Mouse (Mus musculus) limb, embryonic 14.5 days (tissue): Measurements from ENCODE around the gene Gm5148. TPM values are rescaled to one million over a fixed set of nuclear protein-coding genes. Genes with fewer than 3 reads are reported as not detected.
A peak's percentile ranks its signal among the peaks of the same experiment; 100 is the strongest.

Source experiments
- ATAC-seq: fragments of 200-750 bp; cut with Nextera tagmentation; 2 replicates; pipeline ENCODE4 v1.8.0; 2017; ENCODE audit warnings: low read depth, moderate number of reproducible peaks, moderate TSS enrichment; ENCODE audit not compliant: low FRiP score
- DNase-seq: peaks from one replicate; pipeline ENCODE4 v3.0.0-alpha.2; 2015; ENCODE audit warnings: low spot score
- H3K27ac ChIP-seq: fragments of 300-500 bp; sonication (generic); replicated peaks from 2 replicates; pipeline ENCODE4 v1.5.1; 2014; ENCODE audit warnings: low read depth, mild to moderate bottlenecking, low read length, moderate library complexity, mixed read lengths
- H3K27me3 ChIP-seq: fragments of 300-500 bp; sonication (generic); 2 replicates; pipeline ENCODE4 v1.6.1; 2014; ENCODE audit warnings: low read length, mixed read lengths; ENCODE audit not compliant: control insufficient read depth, insufficient read depth
- H3K36me3 ChIP-seq: fragments of 300-500 bp; sonication (generic); 2 replicates; pipeline ENCODE4 v1.6.1; 2014; ENCODE audit warnings: mild to moderate bottlenecking, low read length, moderate library complexity, mixed read lengths; ENCODE audit not compliant: control insufficient read depth, insufficient read depth
- H3K4me1 ChIP-seq: fragments of 300-500 bp; sonication (generic); 2 replicates; pipeline ENCODE4 v1.6.1; 2014; ENCODE audit warnings: antibody characterized with exemption, low read length, mixed read lengths; ENCODE audit not compliant: control insufficient read depth, insufficient read depth
- H3K4me2 ChIP-seq: fragments of 300-500 bp; sonication (generic); replicated peaks from 2 replicates; pipeline ENCODE4 v1.6.1; 2014; ENCODE audit warnings: low read depth, mild to moderate bottlenecking, low read length, moderate library complexity; ENCODE audit not compliant: severe bottlenecking
- H3K4me3 ChIP-seq: fragments of 300-500 bp; sonication (generic); replicated peaks from 2 replicates; pipeline ENCODE4 v1.5.1; 2014; ENCODE audit warnings: low read length
- H3K9ac ChIP-seq: fragments of 300-500 bp; sonication (generic); 2 replicates; pipeline ENCODE4 v1.6.1; 2014; ENCODE audit warnings: mild to moderate bottlenecking, low read depth, low read length, moderate library complexity; ENCODE audit not compliant: severe bottlenecking
- H3K9me3 ChIP-seq: fragments of 300-500 bp; sonication (generic); 2 replicates; pipeline ENCODE4 v1.6.1; 2016; ENCODE audit warnings: low read length; ENCODE audit not compliant: control insufficient read depth
- POLR2A ChIP-seq: fragments of 200-500 bp; IDR thresholded peaks from 2 replicates; pipeline ENCODE4 v1.8.0; 2012; ENCODE audit warnings: inconsistent platforms, mild to moderate bottlenecking, moderate library complexity, borderline replicate concordance; ENCODE audit not compliant: insufficient read depth, insufficient read length; ENCODE audit errors: extremely low read depth
- WGBS: fragments of 180-500 bp; shearing (Covaris S2); extraction: QIAGEN DNeasy Blood & Tissue Kit; methylation state at CpG from one replicate; pipeline ENCODE4 v1.1.7; 2014; 5-methylcytosine and 5-hydroxymethylcytosine counted together
- polyA plus RNA-seq, 2 experiments: library from polyadenylated mRNA; depleted of rRNA in 1 of 2; stranded (reverse) in 1 of 2; unstranded in 1 of 2; fragments of >200 nt; fragmentation: Nextera tagmentation in 1 of 2; extraction: Ambion mirVana in 1 of 2; gene quantifications; 2 replicates each; pipeline versions ENCODE4 v1.2.1 to v1.2.3; 2012 to 2014

The Gm5148 gene
- polyA plus RNA-seq, 2 experiments, result 6.3 to 8.1 TPM

DNA sequence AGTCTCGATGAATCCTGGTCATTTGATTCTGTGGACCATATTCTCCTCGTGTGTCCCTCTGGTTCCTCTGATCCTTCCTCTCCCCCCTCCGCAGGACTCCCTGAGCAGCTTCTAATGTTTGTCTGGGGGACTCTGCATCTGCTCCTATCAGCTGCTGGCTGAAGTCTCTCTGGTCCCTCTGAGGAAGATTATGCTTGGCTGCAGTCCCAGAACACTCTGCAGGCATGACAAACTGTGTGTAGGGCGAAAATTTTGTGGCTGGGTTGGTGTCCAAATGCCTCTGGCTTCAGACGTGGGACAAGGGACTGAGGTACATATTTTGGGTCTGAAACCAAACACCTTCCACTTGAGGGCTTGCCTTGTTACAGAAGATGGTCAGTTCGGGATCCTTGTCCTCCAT, 13.1 kb upstream of the Gm5148 start:
- H3K9ac ChIP-seq, result no peak overlapping the region

GRCm38 (mm10) chr3:37735166-37735565, 10.9 kb upstream of the Gm5148 start:
- H3K4me2 ChIP-seq, result no peak overlapping the region
- no peak for TF ChIP-seq POLR2A
- 68% methylated on average over 6 of the region's 6 CpGs for WGBS
- ATAC-seq (no peak), DNase-seq (no peak)
- no peaks in the 10 kb centered on the region for H3K9me3 ChIP-seq
- no peak overlapping the region for H3K27ac ChIP-seq
- no peaks in the 10 kb centered on the region for H3K36me3 ChIP-seq
- H3K4me1 ChIP-seq, result peaks cover 38% of the 10 kb centered on the region
- no peak overlapping the region for H3K4me3 ChIP-seq
- no peaks in the 10 kb centered on the region for H3K27me3 ChIP-seq
- H3K9ac ChIP-seq, result no peak overlapping the region

More for the DNA sequence above, 13.1 kb upstream of the Gm5148 start:
- WGBS, result 41% methylated on average over 6 of the region's 6 CpGs
- Histone ChIP-seq H3K27me3 (no peaks in the 10 kb centered on the region), H3K9me3 (no peaks in the 10 kb centered on the region), H3K4me1 (peaks cover 34% of the 10 kb centered on the region), H3K36me3 (no peaks in the 10 kb centered on the region), H3K4me2 (no peak overlapping the region), H3K27ac (no peak overlapping the region), H3K4me3 (no peak overlapping the region)
- ATAC-seq, result peak; percentile 31; the same call in 1 of the 2 replicates
- peak; percentile 75 for DNase-seq
- TF ChIP-seq POLR2A, result no peak

DNA sequence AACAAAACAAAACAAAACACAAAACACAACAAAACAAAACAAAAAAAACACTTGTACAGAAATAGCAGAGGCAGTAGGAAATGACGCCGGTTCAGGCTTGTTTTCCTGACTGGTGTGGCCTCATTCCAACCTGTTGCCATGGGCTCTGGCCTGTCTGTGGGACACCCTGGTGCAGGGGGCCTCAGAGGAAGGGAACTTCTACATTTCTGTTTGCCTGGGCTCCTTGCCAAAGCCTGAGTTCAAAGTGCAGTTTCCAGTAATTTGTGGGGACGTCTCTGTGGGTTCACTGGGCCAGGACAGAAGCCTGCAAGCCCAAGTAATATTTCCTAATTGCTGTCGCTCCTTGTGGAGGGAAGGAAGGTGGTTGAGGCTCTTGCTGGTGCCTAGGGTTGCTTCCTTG, 4.9 kb upstream of the Gm5148 start:
- H3K27ac ChIP-seq, result 0 out of 2 replicates have a peak overlapping the region, but pooled peaks have one; percentile 10
- H3K4me1 ChIP-seq, result peaks cover 37% of the 10 kb centered on the region
- no peak overlapping the region for H3K9ac ChIP-seq
- no peaks in the 10 kb centered on the region for H3K9me3 ChIP-seq
- ATAC-seq (peak; percentile 57; the same call in 1 of the 2 replicates), DNase-seq (peak; percentile 75)
- TF ChIP-seq POLR2A, result no peak
- WGBS, result 30% methylated on average over 4 of the region's 4 CpGs
- H3K36me3 ChIP-seq, result no peaks in the 10 kb centered on the region
- no peak overlapping the region for H3K4me3 ChIP-seq
- H3K27me3 ChIP-seq, result no peaks in the 10 kb centered on the region
- no peak overlapping the region for H3K4me2 ChIP-seq

DNA sequence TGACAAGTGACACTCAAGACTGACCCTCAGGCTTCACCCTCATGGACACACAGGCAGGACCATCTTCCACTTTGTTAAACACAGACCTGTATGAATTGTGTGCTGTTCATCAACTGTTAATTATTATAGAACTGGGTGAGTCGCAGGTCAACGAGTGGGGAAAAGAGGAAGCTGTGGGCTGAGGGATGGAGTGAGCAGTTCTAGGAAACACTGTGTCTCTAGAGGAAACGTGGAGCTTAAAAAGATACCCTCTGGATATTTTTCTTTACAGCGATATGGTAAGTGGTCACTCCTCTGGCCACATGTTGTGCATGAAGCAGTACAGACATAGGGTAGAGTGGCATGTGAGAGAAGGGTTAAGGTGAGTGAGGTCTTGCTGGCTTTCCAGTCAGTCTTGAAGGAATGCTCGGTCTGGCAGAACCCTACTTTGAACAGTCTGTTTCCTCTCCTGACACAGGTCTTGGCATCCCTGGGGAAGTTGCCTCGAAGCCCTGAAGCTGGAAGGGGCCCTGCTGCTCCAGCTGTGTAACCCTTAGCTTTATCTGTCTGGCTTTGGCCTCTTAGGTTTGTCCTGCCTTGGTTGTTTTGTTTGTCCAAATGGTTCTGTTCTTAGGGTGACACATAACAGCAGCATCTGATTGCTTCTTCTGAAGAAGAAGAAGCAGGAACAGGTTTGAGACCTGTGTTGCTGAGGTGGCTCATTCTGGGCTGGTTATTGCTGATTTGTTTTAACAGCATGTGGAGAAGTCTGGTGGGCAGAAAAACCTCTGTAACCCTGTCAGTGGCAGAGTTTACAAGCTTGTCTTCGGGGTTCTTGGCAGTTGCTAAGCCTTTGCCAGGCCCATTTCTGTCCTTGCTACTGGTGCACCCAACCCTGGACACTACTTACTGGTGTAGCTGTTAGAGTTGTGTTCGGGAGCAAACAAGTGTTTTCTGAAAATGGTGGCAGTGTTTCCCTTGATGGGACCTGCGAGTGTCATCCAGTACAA, 4.1 kb upstream of the Gm5148 start:
- DNase-seq (no peak), ATAC-seq (no peak)
- Histone ChIP-seq H3K9ac (no peak overlapping the region), H3K27me3 (no peaks in the 10 kb centered on the region), H3K27ac (peak overlapping the region; percentile 9; the same call in 1 of the 2 replicates), H3K4me2 (no peak overlapping the region), H3K36me3 (no peaks in the 10 kb centered on the region), H3K4me3 (no peak overlapping the region), H3K4me1 (peaks cover 36% of the 10 kb centered on the region), H3K9me3 (no peaks in the 10 kb centered on the region)
- TF ChIP-seq POLR2A, result no peak
- 59% methylated on average over 9 of the region's 9 CpGs for WGBS

GRCm38 (mm10) chr3:37727392-37727791, 3.1 kb upstream of the Gm5148 start:
- Histone ChIP-seq H3K4me2 (no peak overlapping the region), H3K4me1 (peaks cover 46% of the 10 kb centered on the region), H3K9ac (no peak overlapping the region), H3K27ac (no peak overlapping the region), H3K4me3 (no peak overlapping the region), H3K36me3 (no peaks in the 10 kb centered on the region), H3K27me3 (no peaks in the 10 kb centered on the region), H3K9me3 (no peaks in the 10 kb centered on the region)
- DNase-seq (no peak), ATAC-seq (no peak)
- no peak for TF ChIP-seq POLR2A
- WGBS, result 72% methylated on average over 5 of the region's 5 CpGs
